Mouse (Mus musculus) 3134 (cell line): ENCODE measurements around the gene G430095P16Rik.
A peak's percentile ranks its signal among the peaks of the same experiment; 100 is the strongest.

ENCODE experiments used
- DNase-seq: peaks from one replicate; pipeline ENCODE4 v3.0.0-alpha.2; 2011; ENCODE audit warnings: low spot score; ENCODE audit not compliant: insufficient read length; ENCODE audit errors: extremely low read depth

G430095P16Rik gene

GRCm38 (mm10) chr8:84768343-84769095 lies 45.7 kb downstream of the G430095P16Rik start:
- DNase-seq: no peak

GRCm38 (mm10) chr8:84769324-84769723 lies 46.5 kb downstream of the G430095P16Rik start:
- DNase-seq: no peak

GRCm38 (mm10) chr8:84770100-84770953 lies 47.5 kb downstream of the G430095P16Rik start:
- DNase-seq: no peak

- no peak for DNase-seq
These were observed 48.3 kb downstream of the G430095P16Rik start for GRCm38 (mm10) chr8:84771000-84771687.

GRCm38 (mm10) chr8:84771941-84772378 lies 49.2 kb downstream of the G430095P16Rik start:
- DNase-seq: peak; percentile 70

- peak; percentile 54 for DNase-seq
These were observed 49.8 kb downstream of the G430095P16Rik start for GRCm38 (mm10) chr8:84772628-84773027.

- peak; percentile 32 for DNase-seq
These were observed 50.5 kb downstream of the G430095P16Rik start for GRCm38 (mm10) chr8:84773304-84773703.

GRCm38 (mm10) chr8:84773833-84774232 lies 51.0 kb downstream of the G430095P16Rik start:
- DNase-seq: peak; percentile 81

GRCm38 (mm10) chr8:84774473-84774911 lies 51.7 kb downstream of the G430095P16Rik start:
- DNase-seq: peak; percentile 87

- peak; percentile 73 for DNase-seq
These were observed 52.3 kb downstream of the G430095P16Rik start for GRCm38 (mm10) chr8:84775105-84775591.

GRCm38 (mm10) chr8:84775621-84776113 lies 52.9 kb downstream of the G430095P16Rik start:
- no peak for DNase-seq
